Mouse (Mus musculus): ENCODE results near the gene Hsd17b6. TPM values are rescaled to one million over a fixed set of nuclear protein-coding genes. Genes with fewer than 3 reads are reported as not detected.

Gene Hsd17b6
- total and polyA plus RNA-seq, 3 experiments, result 0.15 TPM; not detected in 2

- Histone ChIP-seq H3K27ac (ENCODE audit: control insufficient read depth, low read depth, low read length) (no peak overlapping the region), H3K4me3 (ENCODE audit: control insufficient read depth in 1 of 2, insufficient read depth in 1 of 2, low read depth in 2 of 2, low read length in 2 of 2) (no peak overlapping the region)
- no peak for TF ChIP-seq RAD21 (IDR thresholded peaks at IDR 0.05; ENCODE audit: low read depth, low read length)
- TF ChIP-seq ZNF384 (IDR thresholded peaks at IDR 0.05; ENCODE audit: low read depth, low read length), result no peak
- no peak for TF ChIP-seq POLR2AphosphoS5 (IDR thresholded peaks at IDR 0.05; ENCODE audit: borderline replicate concordance, low read depth, low read length)
- no peak for TF ChIP-seq SIN3A (IDR thresholded peaks at IDR 0.05; ENCODE audit: low read length)
- TF ChIP-seq MAZ (IDR thresholded peaks at IDR 0.05; ENCODE audit: low read depth, low read length), result no peak
- TF ChIP-seq JUND (IDR thresholded peaks at IDR 0.05; ENCODE audit: low read depth, low read length), result no peak
- TF ChIP-seq USF2 (IDR thresholded peaks at IDR 0.05; ENCODE audit: borderline replicate concordance in 1 of 2, insufficient read depth in 1 of 2, low read depth in 1 of 2, low read length in 2 of 2), result no peak
Measured at GRCm38 (mm10) chr10:127985601-127986000, 21.8 kb downstream of the Hsd17b6 start.

GRCm38 (mm10) chr10:127984650-127985049 is 22.8 kb downstream of the Hsd17b6 start:
- Histone ChIP-seq H3K36me3 (ENCODE audit: control insufficient read depth in 1 of 2, insufficient read depth in 2 of 2, low read length in 2 of 2) (no peaks in the 10 kb centered on the region), H3K27me3 (ENCODE audit: control insufficient read depth in 1 of 2, insufficient read depth in 2 of 2, low read length in 2 of 2) (peaks cover 12 to 20% of the 10 kb centered on the region in 2 experiments), H3K4me1 (ENCODE audit: control insufficient read depth in 1 of 2, insufficient read depth in 2 of 2, low read length in 2 of 2) (no peaks in the 10 kb centered on the region), H3K27ac (ENCODE audit: control insufficient read depth, low read depth, low read length) (no peak overlapping the region), H3K9me3 (replicated peaks; ENCODE audit: insufficient read depth, low read length) (no peaks in the 10 kb centered on the region), H3K9ac (ENCODE audit: control insufficient read depth, low read depth, low read length, poor library complexity, severe bottlenecking) (no peak overlapping the region), H3K4me3 (ENCODE audit: control insufficient read depth in 1 of 2, insufficient read depth in 1 of 2, low read depth in 2 of 2, low read length in 2 of 2) (no peak overlapping the region), H3K79me2 (ENCODE audit: control insufficient read depth, insufficient read depth, low read length, poor library complexity) (no peaks in the 10 kb centered on the region)
- DNase-seq (ENCODE audit: low read depth, low spot score), result no peak
- TF ChIP-seq TCF12 (IDR thresholded peaks at IDR 0.05; ENCODE audit: low read depth, low read length) (no peak), EP300 (IDR thresholded peaks at IDR 0.05; ENCODE audit: low read depth in 1 of 2, low read length in 2 of 2) (no peak), SIN3A (IDR thresholded peaks at IDR 0.05; ENCODE audit: low read length) (no peak), ZKSCAN1 (IDR thresholded peaks at IDR 0.05; ENCODE audit: low read depth, low read length) (no peak), TBP (IDR thresholded peaks at IDR 0.05; ENCODE audit: low read depth, low read length) (no peak), MAX (IDR thresholded peaks at IDR 0.05; ENCODE audit: low read length) (no peak), MYB (IDR thresholded peaks at IDR 0.05; ENCODE audit: low read depth, low read length) (no peak), KAT2A (conservative IDR thresholded peaks at IDR 0.05; ENCODE audit: low read depth, low read length) (no peak), MYC (IDR thresholded peaks at IDR 0.05; ENCODE audit: low read depth, low read length) (no peak), POLR2A (IDR thresholded peaks at IDR 0.05; ENCODE audit: control insufficient read depth in 1 of 2, insufficient read depth in 1 of 2, low read depth in 1 of 2, low read length in 2 of 2, poor library complexity in 1 of 2) (no peak)

More at GRCm38 (mm10) chr10:127985601-127986000, 21.8 kb downstream of the Hsd17b6 start:
- no peak for DNase-seq (ENCODE audit: low read depth, low spot score)
- no peaks in the 10 kb centered on the region for H3K79me2 ChIP-seq (ENCODE audit: control insufficient read depth, insufficient read depth, low read length, poor library complexity)
- H3K36me3 ChIP-seq (ENCODE audit: control insufficient read depth in 1 of 2, insufficient read depth in 2 of 2, low read length in 2 of 2), result no peaks in the 10 kb centered on the region
- H3K9ac ChIP-seq (ENCODE audit: control insufficient read depth, low read depth, low read length, poor library complexity, severe bottlenecking), result no peak overlapping the region
- no peaks in the 10 kb centered on the region for H3K4me1 ChIP-seq (ENCODE audit: control insufficient read depth in 1 of 2, insufficient read depth in 2 of 2, low read length in 2 of 2)
- H3K9me3 ChIP-seq (replicated peaks; ENCODE audit: insufficient read depth, low read length), result no peaks in the 10 kb centered on the region
- peaks cover 9 to 18% of the 10 kb centered on the region in 2 experiments for H3K27me3 ChIP-seq (ENCODE audit: control insufficient read depth in 1 of 2, insufficient read depth in 2 of 2, low read length in 2 of 2)
